Mouse (Mus musculus): Measurements from ENCODE around the gene Kcnv2.

Gene Kcnv2

DNA sequence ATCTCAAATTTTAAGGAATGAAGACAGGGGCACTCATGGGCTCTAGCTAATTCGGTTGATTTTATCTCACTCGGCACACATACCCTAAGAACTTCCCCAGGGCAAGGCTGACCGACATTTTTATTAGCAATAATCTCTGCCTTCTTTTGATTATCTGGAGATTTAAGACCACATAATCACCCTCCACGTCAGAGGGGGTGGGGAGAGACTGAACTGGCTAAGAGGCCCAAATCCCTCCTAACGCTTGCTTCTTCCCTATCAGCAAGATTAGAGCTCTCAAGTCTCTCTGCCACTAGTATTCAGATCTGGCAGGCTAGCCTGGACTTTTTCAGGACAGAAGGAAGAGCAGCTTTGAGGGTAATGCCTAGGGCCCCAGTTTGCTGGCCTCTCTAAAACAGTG is at the start of gene Kcnv2:
Kcnv2 (plus strand) TSS at position 308 of the 400 bp plus-strand sequence.
- DNase-seq (ENCODE audit: low read depth), result no peak

GRCm38 (mm10) chr19:27273385-27273784 is 49.0 kb upstream of the Kcnv2 start:
- no peak for DNase-seq (ENCODE audit: low read depth)

DNA sequence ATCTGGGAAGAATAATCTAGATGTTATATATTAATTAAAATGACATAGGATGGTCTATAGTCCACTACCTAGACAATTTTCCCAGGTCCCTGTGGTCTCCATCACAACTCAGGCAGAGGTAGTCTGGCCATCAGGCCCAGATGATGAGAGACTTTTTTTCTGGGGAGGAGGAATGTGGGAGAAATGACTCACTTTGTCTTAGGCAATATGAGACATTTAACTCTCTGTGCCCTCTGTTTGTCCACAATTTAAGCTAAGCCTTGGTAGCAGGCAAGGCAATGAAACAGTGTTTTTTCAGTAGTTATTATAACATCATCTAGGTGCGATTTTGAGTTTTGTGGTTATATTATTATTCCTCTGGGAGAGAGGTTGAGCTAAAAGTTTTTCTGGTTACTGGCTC is 48.0 kb upstream of the Kcnv2 start:
- DNase-seq (ENCODE audit: low read depth), result no peak

DNA sequence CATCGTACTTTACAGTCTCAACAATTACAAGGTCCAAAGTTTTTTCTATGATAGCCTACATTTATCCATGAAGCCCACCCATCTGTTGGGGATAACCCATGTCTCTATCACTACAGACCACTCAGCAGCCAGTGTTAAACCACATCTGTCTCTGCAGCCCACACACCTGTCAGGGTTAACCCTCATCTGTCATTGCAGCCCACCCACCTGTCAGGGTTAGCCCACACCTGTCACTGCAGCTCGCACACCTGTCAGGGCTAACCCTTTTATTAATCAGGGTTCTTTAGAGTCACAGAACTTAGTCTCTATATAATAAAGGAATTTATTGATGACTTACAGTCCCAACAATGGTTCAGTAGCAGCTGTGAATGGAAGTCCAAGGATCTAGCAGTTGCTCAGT is 43.2 kb upstream of the Kcnv2 start:
- no peak for DNase-seq (ENCODE audit: low read depth)

DNA sequence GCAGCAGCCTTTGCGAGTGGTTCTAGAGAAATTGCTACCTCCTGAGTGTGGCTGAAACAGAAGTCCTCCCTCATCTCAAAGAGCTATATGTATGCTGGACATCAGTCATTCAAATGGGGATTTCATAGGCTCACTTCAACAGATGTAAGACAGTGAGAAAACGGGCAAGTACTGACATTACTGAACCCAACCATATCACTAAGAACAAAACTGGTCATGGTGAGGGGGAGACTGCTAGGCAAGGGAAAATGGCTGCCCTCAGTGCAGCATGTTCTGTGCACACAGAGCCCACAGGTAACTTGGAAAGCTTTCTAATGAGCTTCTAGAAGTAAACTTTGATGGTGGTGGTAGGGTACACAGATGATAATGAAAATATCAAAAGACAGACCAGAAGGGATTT is 12.3 kb upstream of the Kcnv2 start:
- DNase-seq (ENCODE audit: low read depth), result no peak

DNA sequence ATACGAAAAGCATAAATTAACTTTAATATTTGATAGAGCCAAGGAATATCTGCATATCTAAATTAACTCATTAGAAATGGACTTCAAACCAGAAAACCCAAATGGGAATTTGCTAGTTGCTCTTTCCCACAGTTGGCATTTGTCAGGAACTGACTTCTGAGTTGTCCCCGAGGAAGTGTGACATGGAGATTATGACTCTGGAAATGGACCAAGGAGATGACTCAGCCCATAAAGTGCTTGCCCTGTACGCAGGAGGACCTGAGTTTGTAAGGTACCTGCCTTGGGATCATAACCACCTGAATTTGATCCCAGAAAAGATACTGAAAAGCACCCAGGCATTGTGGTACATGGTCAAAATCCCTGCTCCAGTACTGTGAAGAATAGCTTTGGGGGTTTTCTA is 11.1 kb upstream of the Kcnv2 start:
- no peak for DNase-seq (ENCODE audit: low read depth)

DNA sequence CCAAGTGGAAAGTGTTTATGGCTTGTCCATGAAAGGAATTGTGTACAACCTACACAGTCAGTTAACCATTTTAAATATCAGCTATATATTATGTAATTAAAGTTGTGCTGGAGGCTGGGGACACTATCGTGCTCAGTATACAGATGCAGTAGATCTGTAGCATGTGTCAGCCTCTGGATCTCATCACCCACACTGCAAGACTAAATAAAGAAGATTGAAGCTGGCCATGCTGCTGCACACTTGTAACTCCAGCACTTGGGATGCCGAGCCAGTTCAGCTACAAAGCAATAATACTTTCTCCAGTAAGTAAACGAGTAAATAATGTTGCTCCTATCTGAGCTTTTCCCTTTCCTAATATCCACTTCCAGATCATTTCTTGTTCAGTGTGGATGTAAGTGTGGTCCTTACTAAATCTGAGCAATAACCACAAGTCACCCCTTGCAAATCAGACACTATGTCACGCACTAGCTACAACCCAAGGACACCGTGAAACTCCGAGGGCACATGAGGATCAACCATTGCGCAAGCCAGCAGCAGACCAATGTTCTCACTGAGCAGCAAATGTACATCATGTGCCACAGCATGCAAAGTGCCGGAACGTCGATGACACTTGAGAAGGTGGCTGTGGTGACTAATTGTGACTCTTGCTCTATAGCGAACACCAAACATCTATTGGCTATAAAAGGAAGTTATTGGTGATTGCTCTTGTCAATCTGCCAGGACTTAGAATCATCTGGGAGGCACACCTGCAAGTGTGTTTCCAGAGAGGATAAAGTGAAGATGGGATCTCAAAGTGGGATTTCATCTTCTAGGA is 9.9 kb upstream of the Kcnv2 start:
- no peak for DNase-seq (ENCODE audit: low read depth)

DNA sequence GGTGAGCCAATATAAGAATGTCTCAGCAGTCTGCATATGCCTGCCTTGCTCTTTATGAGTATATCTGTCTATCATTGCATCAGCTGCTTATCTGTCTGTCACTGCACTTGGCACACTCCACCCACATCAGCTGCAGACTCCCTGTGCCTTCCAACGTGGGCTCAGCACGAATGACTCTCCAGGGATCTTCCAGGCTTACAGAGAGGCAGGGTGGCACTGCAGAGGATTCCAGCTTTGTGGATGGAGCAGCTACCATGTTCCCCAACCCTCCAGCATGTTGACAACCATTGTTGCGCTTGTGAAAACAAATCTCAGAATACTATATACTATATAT is 9.3 kb upstream of the Kcnv2 start:
- DNase-seq (ENCODE audit: low read depth), result no peak

- no peak for DNase-seq (ENCODE audit: low read depth)
Observed at GRCm38 (mm10) chr19:27316313-27317258, 5.8 kb upstream of the Kcnv2 start.

GRCm38 (mm10) chr19:27317337-27317736 is 5.1 kb upstream of the Kcnv2 start:
- DNase-seq (ENCODE audit: low read depth), result no peak

DNA sequence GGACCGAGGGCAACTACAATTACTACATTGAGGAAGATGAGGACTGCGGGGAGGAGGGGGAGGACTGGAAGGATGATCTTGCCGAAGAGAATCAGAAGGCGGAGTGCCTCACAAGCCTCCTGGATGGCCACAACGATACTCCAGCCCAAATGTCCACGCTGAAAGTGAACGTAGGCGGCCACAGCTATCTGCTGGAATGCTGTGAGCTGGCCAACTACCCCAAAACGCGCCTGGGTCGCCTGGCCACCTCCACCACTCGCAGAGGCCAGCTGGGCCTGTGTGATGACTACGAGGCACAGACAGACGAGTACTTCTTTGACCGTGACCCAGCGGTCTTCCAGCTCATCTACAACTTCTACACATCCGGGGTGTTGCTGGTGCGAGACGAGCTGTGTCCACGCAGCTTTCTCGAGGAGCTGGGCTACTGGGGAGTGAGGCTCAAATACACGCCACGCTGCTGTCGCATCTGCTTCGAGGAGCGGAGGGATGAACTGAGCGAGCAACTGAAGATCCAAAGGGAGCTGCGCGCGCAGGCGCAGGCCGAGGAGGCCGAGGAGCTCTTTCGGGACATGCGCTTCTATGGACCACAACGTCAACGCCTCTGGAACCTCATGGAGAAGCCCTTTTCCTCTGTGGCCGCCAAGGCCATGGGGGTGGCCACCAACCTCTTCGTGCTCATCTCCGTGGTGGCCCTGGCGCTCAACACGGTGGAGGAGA is 681 bp downstream of the Kcnv2 start:
- DNase-seq (ENCODE audit: low read depth), result no peak

GRCm38 (mm10) chr19:27325558-27325957 is 3.2 kb downstream of the Kcnv2 start:
- no peak for DNase-seq (ENCODE audit: low read depth)

DNA sequence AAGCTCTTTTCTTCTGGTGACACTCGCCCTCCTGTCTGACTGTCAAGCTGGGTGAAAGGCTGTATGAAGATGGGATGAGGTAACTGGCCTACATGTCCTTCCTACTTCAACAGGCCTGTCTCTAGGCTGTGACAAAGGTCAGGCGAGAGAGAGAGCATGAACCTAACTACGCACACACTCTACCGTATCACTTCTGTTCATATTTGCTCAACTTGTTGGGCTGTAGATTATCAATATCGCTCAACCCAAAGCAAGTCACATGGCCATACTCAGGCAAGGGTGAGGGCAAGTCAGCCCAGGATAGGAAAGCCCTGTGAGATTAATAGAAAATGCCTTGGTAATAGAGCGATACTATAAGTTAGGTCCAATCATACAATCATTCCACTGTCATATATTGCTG is 5.2 kb downstream of the Kcnv2 start:
- no peak for DNase-seq (ENCODE audit: low read depth)

GRCm38 (mm10) chr19:27328166-27328565 is 5.8 kb downstream of the Kcnv2 start:
- DNase-seq (ENCODE audit: low read depth), result no peak

GRCm38 (mm10) chr19:27328644-27329043 is 6.3 kb downstream of the Kcnv2 start:
- DNase-seq (ENCODE audit: low read depth), result no peak

- DNase-seq (ENCODE audit: low read depth), result no peak
Observed at GRCm38 (mm10) chr19:27332207-27332794, 9.9 kb downstream of the Kcnv2 start.

DNA sequence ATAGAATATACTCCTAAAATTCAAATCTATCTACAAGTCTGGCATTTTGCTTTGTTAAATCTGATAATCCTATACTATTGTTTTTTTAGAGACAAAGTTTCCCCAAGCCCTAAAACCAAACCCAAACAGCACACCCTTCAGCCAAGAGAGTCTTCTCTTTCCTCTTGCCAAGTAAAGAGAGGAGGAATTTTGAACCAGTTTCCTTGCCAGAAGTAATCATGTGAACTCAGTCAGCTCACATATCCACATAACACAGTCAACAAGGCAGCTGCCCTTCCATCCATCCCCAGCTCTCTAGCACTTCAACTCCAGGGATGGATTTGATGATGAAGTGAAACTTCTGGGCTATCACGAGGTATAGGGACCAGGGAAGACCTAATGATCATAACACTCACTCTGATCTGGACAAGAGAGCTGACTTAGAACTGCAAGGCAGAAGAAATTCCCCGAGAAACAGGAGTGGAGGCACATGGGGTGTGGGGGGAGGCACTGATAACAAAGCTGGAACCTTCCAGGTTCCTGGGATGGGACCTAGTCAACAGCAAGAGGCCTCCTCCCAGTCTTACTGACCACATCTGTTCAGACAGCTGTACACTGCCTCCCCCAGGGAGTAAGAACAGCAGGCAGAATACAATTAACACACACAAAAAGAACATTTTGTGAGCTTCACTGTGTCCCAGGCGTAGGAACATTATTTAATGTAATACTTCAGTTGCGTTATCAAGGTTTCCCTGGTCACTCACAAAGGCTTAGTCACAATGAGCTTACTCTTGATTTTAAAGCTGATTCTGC is 13.9 kb downstream of the Kcnv2 start:
- no peak for DNase-seq (ENCODE audit: low read depth)

- DNase-seq (ENCODE audit: low read depth), result no peak
Observed at GRCm38 (mm10) chr19:27346501-27346900, 24.1 kb downstream of the Kcnv2 start.

- no peak for DNase-seq (ENCODE audit: low read depth)
Observed at GRCm38 (mm10) chr19:27351700-27352099, 29.3 kb downstream of the Kcnv2 start.

DNA sequence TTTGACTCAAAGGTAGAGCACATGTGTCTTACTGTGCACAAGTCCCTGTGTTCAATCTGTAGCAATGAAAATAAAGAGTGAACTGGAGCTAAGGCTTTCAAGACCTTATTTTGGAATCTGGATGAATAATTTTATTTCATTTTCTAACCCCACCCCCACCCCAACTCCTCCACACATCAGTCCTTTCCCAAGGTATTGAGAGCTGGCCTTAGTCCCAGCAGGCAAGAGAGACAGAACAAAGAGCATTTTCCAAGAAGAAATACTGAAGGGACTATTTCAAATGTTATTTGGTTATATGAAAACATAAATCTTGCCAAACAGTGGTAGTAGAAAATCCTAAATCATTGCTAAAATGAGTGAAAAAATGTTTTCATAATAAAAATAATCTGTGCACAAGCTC is 38.0 kb downstream of the Kcnv2 start:
- no peak for DNase-seq (ENCODE audit: low read depth)

- no peak for DNase-seq (ENCODE audit: low read depth)
Observed at GRCm38 (mm10) chr19:27363891-27364290, 41.5 kb downstream of the Kcnv2 start.

All from c-Kit-positive CD71-positive TER-119-negative erythroid progenitor cells, embryonic 14.5 days (primary cell).